Mouse (Mus musculus) kidney, embryonic 14.5 days (tissue): ENCODE measurements around the gene Mup9. TPM values are rescaled to one million over a fixed set of nuclear protein-coding genes. Genes with fewer than 3 reads are reported as not detected.
"Not testable (repeated sequence)": the region's sequence is repeated elsewhere in the genome, so short reads cannot be mapped to it uniquely, and the experiment has no call there.

ENCODE experiments used
- ATAC-seq: fragments of 200-750 bp; cut with Nextera tagmentation; 2 replicates; pipeline ENCODE4 v1.8.0; 2017; ENCODE audit warnings: moderate number of reproducible peaks, mild to moderate bottlenecking, moderate TSS enrichment, moderate library complexity; ENCODE audit not compliant: low FRiP score, low TSS enrichment
- H3K27ac ChIP-seq: fragments of 300-500 bp; sonication (generic); 2 replicates; pipeline ENCODE4 v1.5.1; 2014; ENCODE audit warnings: low read depth, mild to moderate bottlenecking, low read length, moderate library complexity, mixed read lengths
- H3K27me3 ChIP-seq: fragments of 300-500 bp; sonication (generic); 2 replicates; pipeline ENCODE4 v1.6.1; 2014; ENCODE audit warnings: mild to moderate bottlenecking, low read length; ENCODE audit not compliant: control insufficient read depth, insufficient read depth
- H3K36me3 ChIP-seq: fragments of 300-500 bp; sonication (generic); 2 replicates; pipeline ENCODE4 v1.6.1; 2014; ENCODE audit warnings: low read length, mixed read lengths; ENCODE audit not compliant: control insufficient read depth, insufficient read depth
- H3K4me1 ChIP-seq: fragments of 300-500 bp; sonication (generic); 2 replicates; pipeline ENCODE4 v1.6.1; 2014; ENCODE audit warnings: low read length, mixed read lengths; ENCODE audit not compliant: control insufficient read depth, insufficient read depth
- H3K4me2 ChIP-seq: fragments of 300-500 bp; sonication (generic); replicated peaks from 2 replicates; pipeline ENCODE4 v1.6.1; 2014; ENCODE audit warnings: low read depth, mild to moderate bottlenecking, low read length
- H3K4me3 ChIP-seq: fragments of 300-500 bp; sonication (generic); 2 replicates; pipeline ENCODE4 v1.5.1; 2014; ENCODE audit warnings: mild to moderate bottlenecking, low read length
- H3K9ac ChIP-seq: fragments of 300-500 bp; sonication (generic); 2 replicates; pipeline ENCODE4 v1.6.1; 2014; ENCODE audit warnings: low read depth, mild to moderate bottlenecking, low read length, moderate library complexity
- H3K9me3 ChIP-seq: fragments of 300-500 bp; sonication (generic); 2 replicates; pipeline ENCODE4 v1.6.1; 2016; ENCODE audit warnings: low read length; ENCODE audit not compliant: control insufficient read depth
- WGBS: fragments of 180-500 bp; shearing (Covaris S2); extraction: QIAGEN DNeasy Blood & Tissue Kit; methylation state at CpG from one replicate; pipeline ENCODE4 v1.1.7; 2014; 5-methylcytosine and 5-hydroxymethylcytosine counted together
- polyA plus RNA-seq: library from polyadenylated mRNA; unstranded; fragments of >200 nt; fragmentation: Nextera tagmentation; extraction: Ambion mirVana; gene quantifications from 2 replicates; pipeline ENCODE4 v1.2.1, GENCODE M21; 2014

Gene Mup9
- polyA plus RNA-seq = not detected in 2 replicates

DNA sequence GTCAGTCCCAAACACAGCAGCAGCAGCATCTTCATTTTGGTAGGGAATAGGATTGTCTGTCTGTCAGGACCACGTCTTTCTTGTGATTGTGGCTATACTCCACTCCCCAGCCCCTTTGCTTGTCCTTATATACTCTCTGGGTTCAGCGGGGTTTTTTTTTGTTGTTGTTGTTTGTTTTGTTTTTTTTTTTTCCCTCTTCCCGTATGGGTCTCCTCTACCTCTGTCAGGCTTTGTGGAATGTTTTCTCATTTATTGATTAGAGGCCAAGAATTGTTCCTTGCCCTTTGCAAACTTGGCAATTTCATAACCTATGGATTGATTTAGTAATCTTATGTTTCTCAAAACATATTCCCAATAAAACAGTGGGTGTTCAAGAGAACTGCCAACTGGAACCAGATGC, at the start of gene Mup9:
Gene Mup9, minus strand, starts transcription at position 101 of the 400 bp plus-strand sequence.
- H3K9me3 ChIP-seq, H3K27me3 ChIP-seq, H3K4me3 ChIP-seq, H3K4me1 ChIP-seq, H3K4me2 ChIP-seq, ATAC-seq, H3K27ac ChIP-seq, H3K9ac ChIP-seq, H3K36me3 ChIP-seq: not testable (repeated sequence)
- WGBS = 84% methylated on average over 2 of the region's 3 CpGs

Other genes with a start within 250 kb of the Mup9 start
- gene Mup8, start 199.4 kb downstream of the Mup9 start, polyA plus RNA-seq = not detected in 2 replicates
- not detected in 2 replicates for gene Mup1, start 80.0 kb upstream of the Mup9 start, polyA plus RNA-seq
- gene Mup10, start 160.2 kb upstream of the Mup9 start, polyA plus RNA-seq = not detected in 2 replicates
- not detected in 2 replicates for gene Mup11, start 240.5 kb upstream of the Mup9 start, polyA plus RNA-seq